Mouse (Mus musculus) embryonic stem cell, embryonic (primary cell): ENCODE measurements around the gene Mpc1.

Experiments used
- CTCF ChIA-PET, 4 experiments: fragments of 300-600 bp in 2 of 4; fragments of 350-600 bp in 2 of 4; sonication (Branson Sonifier 250); formaldehyde crosslinking; loops; one replicate each; lab custom pipeline; 2022; ENCODE audit warnings: inconsistent platforms in 2 of 4; lab: Charles Lee
- POLR2A ChIA-PET, 4 experiments: fragments of 300-600 bp in 2 of 4; fragments of 350-600 bp in 2 of 4; sonication (Branson Sonifier 250); formaldehyde crosslinking; loops; one replicate each; lab custom pipeline; 2022; ENCODE audit warnings: antibody characterized with exemption in 4 of 4, inconsistent platforms in 1 of 4; lab: Charles Lee

The Mpc1 gene

GRCm38 (mm10) chr17:8282821-8283525, at the start of gene Mpc1:
Gene Mpc1, plus strand, starts transcription at chr17:8282904.
- POLR2A ChIA-PET, result interaction anchor here in 3 of 4 experiments (0.6 to 1.8 kb wide), 6 partner anchors 12 to 1454 kb away, joined by 3 to 5 read pairs (median 3); no protein-coding TSS in a partner anchor

GRCm38 (mm10) chr17:8233618-8234214, 49.0 kb upstream of the Mpc1 start:
- ChIA-PET POLR2A (interaction anchor here in 1 of 4 experiments (0.5 kb wide), 1 partner anchor 368 kb away, joined by 4 read pairs; no protein-coding TSS in a partner anchor), CTCF (interaction anchor here in 1 of 4 experiments (1.0 kb wide), 1 partner anchor 18 kb away, joined by 3 read pairs; no protein-coding TSS in a partner anchor)

More at GRCm38 (mm10) chr17:8282821-8283525, at the start of gene Mpc1:
- CTCF ChIA-PET, result interaction anchor here in 3 of 4 experiments (0.6 to 1.6 kb wide), 6 partner anchors 23 to 420 kb away, joined by 3 to 4 read pairs (median 3); no protein-coding TSS in a partner anchor

DNA sequence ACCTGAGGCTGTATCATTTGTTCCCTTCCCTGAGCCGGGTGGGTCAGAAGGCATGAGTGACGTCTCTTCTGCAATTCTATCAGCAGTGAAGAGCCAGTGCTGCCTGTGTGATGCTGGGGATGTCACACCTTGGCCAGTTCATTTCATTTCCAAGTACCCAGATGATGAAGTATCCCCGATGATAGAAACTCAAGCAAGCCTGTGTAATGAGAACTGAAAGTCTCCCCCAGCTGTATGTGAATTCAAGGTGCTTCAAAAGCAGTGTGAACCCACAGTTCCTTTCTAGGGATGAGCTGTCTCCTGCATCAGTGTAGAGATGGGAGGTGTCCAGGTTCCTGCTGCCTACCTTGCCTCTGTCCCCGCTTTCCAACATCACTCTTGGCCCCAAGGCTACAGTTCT, 48.2 kb upstream of the Mpc1 start:
- ChIA-PET CTCF (interaction anchor here in 1 of 4 experiments (0.6 kb wide), 2 partner anchors 67 to 567 kb away, joined by 3 to 15 read pairs; no protein-coding TSS in a partner anchor), POLR2A (no interaction called here)

GRCm38 (mm10) chr17:8235743-8236142, 47.0 kb upstream of the Mpc1 start, which contains the start of gene Ccr6:
Gene Ccr6, plus strand, starts transcription at chr17:8236043.
- POLR2A ChIA-PET, result no interaction called here
- CTCF ChIA-PET, result no interaction called here

GRCm38 (mm10) chr17:8238012-8238710, 44.5 kb upstream of the Mpc1 start:
- POLR2A ChIA-PET, result interaction anchor here in 1 of 4 experiments (1.5 kb wide), 1 partner anchor 40 kb away, joined by 3 read pairs; no protein-coding TSS in a partner anchor
- CTCF ChIA-PET, result interaction anchor here in 1 of 4 experiments (0.5 kb wide), 1 partner anchor 20 kb away, joined by 4 read pairs; no protein-coding TSS in a partner anchor

GRCm38 (mm10) chr17:8239561-8239960, 43.1 kb upstream of the Mpc1 start:
- ChIA-PET CTCF (interaction anchor here in 1 of 4 experiments (1.2 kb wide), 1 partner anchor 222 kb away, joined by 4 read pairs; no protein-coding TSS in a partner anchor), POLR2A (interaction anchor here in 1 of 4 experiments (0.7 to 1.6 kb wide), 3 partner anchors 8 to 52 kb away, joined by 3 to 4 read pairs (median 3); no protein-coding TSS in a partner anchor)

DNA sequence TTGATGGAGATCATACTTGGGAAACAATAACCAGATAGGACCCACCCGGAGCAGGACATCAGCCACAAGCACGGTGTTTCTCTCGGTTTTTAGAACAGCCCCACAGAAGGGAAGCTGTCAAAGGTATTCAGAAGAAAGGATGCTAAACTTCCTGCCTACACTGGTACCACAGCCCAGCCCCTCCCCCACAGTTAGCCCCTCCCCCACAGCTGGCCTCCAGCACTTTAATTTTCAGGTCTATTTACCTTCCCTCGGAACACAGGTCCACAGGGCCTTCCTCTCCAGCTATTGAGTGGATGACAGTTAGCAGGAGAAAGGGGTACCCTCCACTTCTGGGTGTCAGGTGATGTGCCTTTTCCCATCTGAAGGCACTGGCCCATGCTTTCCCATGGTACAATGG, 42.2 kb upstream of the Mpc1 start:
- ChIA-PET CTCF (interaction anchor here in 1 of 4 experiments (0.7 kb wide), 1 partner anchor 132 kb away, joined by 4 read pairs; no protein-coding TSS in a partner anchor), POLR2A (interaction anchor here in 1 of 4 experiments (1.6 kb wide), 1 partner anchor 53 kb away, joined by 4 read pairs; no protein-coding TSS in a partner anchor)

GRCm38 (mm10) chr17:8241645-8242044, 41.1 kb upstream of the Mpc1 start:
- POLR2A ChIA-PET, result no interaction called here

GRCm38 (mm10) chr17:8242186-8242585, 40.5 kb upstream of the Mpc1 start:
- CTCF ChIA-PET, result interaction anchor here in 1 of 4 experiments (0.6 to 0.7 kb wide), 2 partner anchors 15 to 421 kb away, joined by 5 to 6 read pairs; no protein-coding TSS in a partner anchor

More at GRCm38 (mm10) chr17:8241645-8242044, 41.1 kb upstream of the Mpc1 start:
- CTCF ChIA-PET, result interaction anchor here in 1 of 4 experiments (0.6 kb wide), 1 partner anchor 15 kb away, joined by 6 read pairs; no protein-coding TSS in a partner anchor

GRCm38 (mm10) chr17:8244124-8244523, 38.6 kb upstream of the Mpc1 start:
- ChIA-PET POLR2A (no interaction called here), CTCF (interaction anchor here in 3 of 4 experiments (0.6 to 1.0 kb wide), 3 partner anchors 72 to 262 kb away, joined by 3 to 4 read pairs (median 3); no protein-coding TSS in a partner anchor)

More at GRCm38 (mm10) chr17:8242186-8242585, 40.5 kb upstream of the Mpc1 start:
- POLR2A ChIA-PET, result no interaction called here

GRCm38 (mm10) chr17:8246102-8246754, 36.5 kb upstream of the Mpc1 start:
- ChIA-PET CTCF (interaction anchor here in 2 of 4 experiments (0.5 to 1.2 kb wide), 2 partner anchors 11 to 60 kb away, joined by 3 to 7 read pairs; no protein-coding TSS in a partner anchor), POLR2A (interaction anchor here in 1 of 4 experiments (1.3 kb wide), 1 partner anchor 15 kb away, joined by 3 read pairs; no protein-coding TSS in a partner anchor)

GRCm38 (mm10) chr17:8251704-8252103, 31.0 kb upstream of the Mpc1 start:
- ChIA-PET POLR2A (no interaction called here), CTCF (no interaction called here)

DNA sequence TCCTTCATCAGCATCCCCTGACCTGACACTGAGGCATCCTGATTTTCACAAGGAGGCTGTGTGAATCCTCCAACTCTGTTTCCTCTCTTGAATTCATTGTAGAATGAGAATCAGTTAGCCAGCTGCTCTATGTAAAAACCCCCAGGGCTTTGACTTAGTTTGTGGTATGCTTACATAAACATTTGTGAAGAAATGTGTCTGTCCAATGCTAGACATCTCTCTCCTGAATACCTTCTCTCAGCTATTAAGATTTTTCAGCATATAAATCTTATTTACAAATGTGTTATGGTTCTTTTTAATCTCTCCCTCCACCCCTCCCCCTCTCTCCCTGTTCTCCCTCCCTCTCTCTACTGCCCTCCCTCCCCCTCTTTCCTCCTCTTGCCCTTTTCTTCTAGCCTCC, 28.4 kb upstream of the Mpc1 start:
- POLR2A ChIA-PET, result no interaction called here
- CTCF ChIA-PET, result no interaction called here

- POLR2A ChIA-PET, result no interaction called here
Measured at GRCm38 (mm10) chr17:8254914-8255313, 27.8 kb upstream of the Mpc1 start.

GRCm38 (mm10) chr17:8255583-8255982, 27.1 kb upstream of the Mpc1 start:
- CTCF ChIA-PET, result no interaction called here
- POLR2A ChIA-PET, result no interaction called here

More at GRCm38 (mm10) chr17:8254914-8255313, 27.8 kb upstream of the Mpc1 start:
- CTCF ChIA-PET, result no interaction called here

DNA sequence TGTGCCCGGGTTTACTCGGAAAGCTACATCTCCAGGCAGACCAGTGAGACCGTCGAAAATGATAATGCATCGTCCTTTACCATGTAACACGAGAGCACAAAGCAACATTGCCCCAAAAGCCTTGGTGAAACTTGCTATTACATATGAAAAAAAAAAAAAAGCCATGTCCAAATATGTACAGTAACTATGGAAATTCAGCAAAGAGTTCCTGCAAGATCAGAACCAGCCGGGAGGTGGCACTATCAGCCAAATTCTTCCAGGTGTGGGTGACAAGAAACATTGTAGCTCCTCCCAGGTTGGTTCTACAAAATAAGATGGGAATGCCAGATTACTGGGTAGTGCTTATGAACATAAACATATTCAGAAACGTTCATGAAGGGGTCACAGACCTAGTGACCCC, 25.7 kb upstream of the Mpc1 start:
- ChIA-PET POLR2A (interaction anchor here in 1 of 4 experiments (0.6 kb wide), 1 partner anchor 29 kb away, joined by 4 read pairs; no protein-coding TSS in a partner anchor), CTCF (interaction anchor here (0.5 to 2.4 kb wide), 31 partner anchors 10 to 755 kb away, joined by 3 to 9 read pairs (median 3); partner anchors contain the start of gene Mpc1 (in 1 of the 4))

GRCm38 (mm10) chr17:8264638-8265037, 18.1 kb upstream of the Mpc1 start:
- POLR2A ChIA-PET, result interaction anchor here in 2 of 4 experiments (0.5 to 1.5 kb wide), 3 partner anchors 104 to 199 kb away, joined by 3 to 5 read pairs (median 4); no protein-coding TSS in a partner anchor
- CTCF ChIA-PET, result interaction anchor here (0.6 to 2.2 kb wide), 32 partner anchors 11 to 401 kb away, joined by 3 to 12 read pairs (median 4); no protein-coding TSS in a partner anchor
